Mouse (Mus musculus): Measurements from ENCODE around the gene Ezr.

The Ezr gene

GRCm38 (mm10) chr17:6782611-6783005, at the start of gene Ezr:
Gene Ezr, minus strand, starts transcription at chr17:6782784.
- peak; percentile 82 for DNase-seq (ENCODE audit: low spot score)

- DNase-seq (ENCODE audit: low spot score) = no peak
Observed at GRCm38 (mm10) chr17:6830004-6830592, 47.5 kb upstream of the Ezr start.

GRCm38 (mm10) chr17:6828531-6829150, 46.1 kb upstream of the Ezr start:
- DNase-seq (ENCODE audit: low spot score) = no peak

GRCm38 (mm10) chr17:6827740-6828461, 45.3 kb upstream of the Ezr start:
- DNase-seq (ENCODE audit: low spot score) = peak; percentile 98

- peak; percentile 12 for DNase-seq (ENCODE audit: low spot score)
Observed at GRCm38 (mm10) chr17:6827159-6827733, 44.7 kb upstream of the Ezr start.

GRCm38 (mm10) chr17:6816796-6817195, 34.2 kb upstream of the Ezr start:
- DNase-seq (ENCODE audit: low spot score) = no peak

- DNase-seq (ENCODE audit: low spot score) = no peak
Observed at GRCm38 (mm10) chr17:6816151-6816550, 33.6 kb upstream of the Ezr start.

GRCm38 (mm10) chr17:6814656-6815055, 32.1 kb upstream of the Ezr start:
- DNase-seq (ENCODE audit: low spot score) = peak; percentile 43

GRCm38 (mm10) chr17:6812851-6813191, 30.2 kb upstream of the Ezr start:
- DNase-seq (ENCODE audit: low spot score) = peak; percentile 17

GRCm38 (mm10) chr17:6811931-6812850, 29.6 kb upstream of the Ezr start:
- peak; percentile 50 for DNase-seq (ENCODE audit: low spot score)

GRCm38 (mm10) chr17:6809331-6809730, 26.7 kb upstream of the Ezr start:
- no peak for DNase-seq (ENCODE audit: low spot score)

- DNase-seq (ENCODE audit: low spot score) = peak; percentile 49
Observed at GRCm38 (mm10) chr17:6808521-6809165, 26.1 kb upstream of the Ezr start.

- DNase-seq (ENCODE audit: low spot score) = no peak
Observed at GRCm38 (mm10) chr17:6807827-6808520, 25.4 kb upstream of the Ezr start.

- no peak for DNase-seq (ENCODE audit: low spot score)
Observed at GRCm38 (mm10) chr17:6804853-6805543, 22.4 kb upstream of the Ezr start.

GRCm38 (mm10) chr17:6804111-6804510, 21.5 kb upstream of the Ezr start:
- DNase-seq (ENCODE audit: low spot score) = no peak

GRCm38 (mm10) chr17:6803614-6804013, 21.0 kb upstream of the Ezr start:
- no peak for DNase-seq (ENCODE audit: low spot score)

GRCm38 (mm10) chr17:6798392-6799061, 15.9 kb upstream of the Ezr start:
- no peak for DNase-seq (ENCODE audit: low spot score)

GRCm38 (mm10) chr17:6797471-6797870, 14.9 kb upstream of the Ezr start:
- DNase-seq (ENCODE audit: low spot score) = no peak

GRCm38 (mm10) chr17:6794160-6794751, 11.7 kb upstream of the Ezr start:
- no peak for DNase-seq (ENCODE audit: low spot score)
